Mouse (Mus musculus) stomach, postnatal 0 days (tissue): ENCODE data around the gene Gm10382.

Source experiments
- CTCF ChIP-seq: IDR thresholded peaks from 2 replicates; pipeline ENCODE4 v1.5.1; 2016; ENCODE audit warnings: antibody characterized with exemption, low read depth, mild to moderate bottlenecking, moderate library complexity
- EP300 ChIP-seq: optimal IDR thresholded peaks from 2 replicates; pipeline ENCODE3; 2016; ENCODE audit warnings: antibody characterized with exemption

DNA sequence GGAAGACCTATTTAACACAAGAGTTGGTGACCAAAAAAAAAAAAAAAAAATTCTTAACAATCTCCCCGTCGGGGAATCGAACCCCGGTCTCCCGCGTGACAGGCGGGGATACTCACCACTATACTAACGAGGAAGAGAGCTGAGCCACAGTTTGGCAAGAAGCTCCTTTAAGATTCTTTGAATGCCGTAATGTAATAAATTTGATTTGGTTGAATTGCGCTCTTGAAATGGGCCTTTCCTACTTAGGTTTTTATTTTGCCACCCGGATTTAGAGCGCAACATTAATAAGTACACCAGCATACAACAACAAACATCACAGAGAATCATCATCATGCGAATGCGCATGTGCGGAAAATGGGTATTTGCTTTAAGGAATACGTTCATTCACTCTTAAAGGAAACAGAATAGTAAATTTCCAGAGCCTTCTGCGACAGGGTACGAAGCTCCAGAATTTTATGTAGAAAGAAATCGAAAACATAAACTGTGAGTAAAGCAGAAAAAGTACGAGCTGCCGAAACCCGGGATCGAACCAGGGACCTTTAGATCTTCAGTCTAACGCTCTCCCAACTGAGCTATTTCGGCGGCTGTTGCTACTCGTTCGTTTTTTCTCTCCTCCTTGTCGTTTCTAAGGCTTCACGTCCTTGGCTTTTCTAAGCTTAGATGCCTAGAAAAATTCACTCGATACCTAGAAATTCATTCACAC, 16.6 kb downstream of the Gm10382 start:
- no peak for TF ChIP-seq CTCF
- peak; percentile 44 for TF ChIP-seq EP300
